Mouse (Mus musculus): ENCODE measurements around the gene Eif3l. TPM values are rescaled to one million over a fixed set of nuclear protein-coding genes. Genes with fewer than 3 reads are reported as not detected.

The Eif3l gene
- polyA plus RNA-seq, 1 experiment from 2014 or later, result 177 TPM

GRCm38 (mm10) chr15:79038331-79038730 is 36.6 kb upstream of the Eif3l start:
- H3K36me3 ChIP-seq, result no peaks in the 10 kb centered on the region
- no peak overlapping the region for H3K27ac ChIP-seq (replicated peaks)
- H3K27me3 ChIP-seq, result peaks cover 27% of the 10 kb centered on the region
- ATAC-seq (ENCODE audit: low FRiP score, low read depth), result no peak
- H3K4me2 ChIP-seq, result no peak overlapping the region
- H3K4me3 ChIP-seq, result no peak overlapping the region
- WGBS, result 62% methylated on average over 10 of the region's 10 CpGs
- H3K9me3 ChIP-seq, result no peaks in the 10 kb centered on the region
- no peak overlapping the region for H3K9ac ChIP-seq
- peaks cover 35% of the 10 kb centered on the region for H3K4me1 ChIP-seq (replicated peaks)

- no peak overlapping the region for H3K4me3 ChIP-seq
- ATAC-seq (ENCODE audit: low FRiP score, low read depth), result no peak
- H3K27ac ChIP-seq (replicated peaks), result no peak overlapping the region
- no peaks in the 10 kb centered on the region for H3K36me3 ChIP-seq
- H3K4me1 ChIP-seq (replicated peaks), result peaks cover 38% of the 10 kb centered on the region
- H3K4me2 ChIP-seq, result no peak overlapping the region
- peaks cover 32% of the 10 kb centered on the region for H3K27me3 ChIP-seq
- no peak overlapping the region for H3K9ac ChIP-seq
- 19% methylated on average over 7 of the region's 7 CpGs for WGBS
- H3K9me3 ChIP-seq, result no peaks in the 10 kb centered on the region
Measured at GRCm38 (mm10) chr15:79038853-79039252, 36.1 kb upstream of the Eif3l start.

- peak overlapping the region; percentile 30 for H3K4me3 ChIP-seq
- peaks cover 38% of the 10 kb centered on the region for H3K4me1 ChIP-seq (replicated peaks)
- WGBS, result 22% methylated on average over 24 of the region's 24 CpGs
- no peaks in the 10 kb centered on the region for H3K36me3 ChIP-seq
- peak overlapping the region; percentile 20 for H3K9ac ChIP-seq
- H3K9me3 ChIP-seq, result no peaks in the 10 kb centered on the region
- H3K27me3 ChIP-seq, result peaks cover 33% of the 10 kb centered on the region
- ATAC-seq (ENCODE audit: low FRiP score, low read depth), result no peak
- no peak overlapping the region for H3K27ac ChIP-seq (replicated peaks)
- H3K4me2 ChIP-seq, result peak overlapping the region; percentile 53
Measured at GRCm38 (mm10) chr15:79040501-79041416, 34.2 kb upstream of the Eif3l start.

GRCm38 (mm10) chr15:79041585-79041984 is 33.4 kb upstream of the Eif3l start, which contains the start of gene Galr3:
Galr3 (plus strand) TSS chr15:79041885.
- H3K4me3 ChIP-seq, result peak within 1 kb of the TSS; percentile 51
- H3K4me2 ChIP-seq, result peak within 1 kb of the TSS; percentile 74
- peak within 1 kb of the TSS; percentile 43 for H3K27ac ChIP-seq (replicated peaks)
- no peak for ATAC-seq (ENCODE audit: low FRiP score, low read depth)
- WGBS, result 79% methylated on average over 6 of the region's 6 CpGs
- peaks cover 38% of the 10 kb centered on the region for H3K4me1 ChIP-seq (replicated peaks)
- H3K27me3 ChIP-seq, result peaks cover 33% of the 10 kb centered on the region
- peak within 1 kb of the TSS; percentile 48 for H3K9ac ChIP-seq
- H3K36me3 ChIP-seq, result no peaks in the 10 kb centered on the region
- no peaks in the 10 kb centered on the region for H3K9me3 ChIP-seq

- peaks cover 35% of the 10 kb centered on the region for H3K4me1 ChIP-seq (replicated peaks)
- peak overlapping the region; percentile 48 for H3K9ac ChIP-seq
- under 1% methylated on average over 100 of the region's 105 CpGs for WGBS
- H3K4me3 ChIP-seq, result peak overlapping the region; percentile 51
- no peaks in the 10 kb centered on the region for H3K36me3 ChIP-seq
- peaks cover 33% of the 10 kb centered on the region for H3K27me3 ChIP-seq
- peak; percentile 55 for ATAC-seq (ENCODE audit: low FRiP score, low read depth)
- H3K4me2 ChIP-seq, result peak overlapping the region; percentile 74
- no peaks in the 10 kb centered on the region for H3K9me3 ChIP-seq
- peak overlapping the region; percentile 43 for H3K27ac ChIP-seq (replicated peaks)
Measured at GRCm38 (mm10) chr15:79042721-79043491, 32.1 kb upstream of the Eif3l start.

GRCm38 (mm10) chr15:79044837-79045236 is 30.1 kb upstream of the Eif3l start:
- ATAC-seq (ENCODE audit: low FRiP score, low read depth), result no peak
- Histone ChIP-seq H3K4me1 (replicated peaks) (peaks cover 30% of the 10 kb centered on the region), H3K4me2 (no peak overlapping the region), H3K27ac (replicated peaks) (no peak overlapping the region), H3K4me3 (no peak overlapping the region), H3K27me3 (peaks cover 31% of the 10 kb centered on the region), H3K9me3 (no peaks in the 10 kb centered on the region), H3K9ac (no peak overlapping the region), H3K36me3 (no peaks in the 10 kb centered on the region)
- WGBS, result 0% methylated on average over 4 of the region's 4 CpGs

- Histone ChIP-seq H3K9ac (no peak overlapping the region), H3K36me3 (peaks cover 9% of the 10 kb centered on the region; the same call in 1 of the 2 replicates), H3K27me3 (0 out of 2 replicates have a peak, but pooled peaks cover 6% of the 10 kb centered on the region), H3K9me3 (no peaks in the 10 kb centered on the region), H3K4me1 (replicated peaks) (peaks cover 7% of the 10 kb centered on the region; the same call in 1 of the 2 replicates), H3K4me2 (no peak overlapping the region), H3K27ac (replicated peaks) (no peak overlapping the region), H3K4me3 (no peak overlapping the region)
- WGBS, result 67% methylated on average over 4 of the region's 4 CpGs
- ATAC-seq (ENCODE audit: low FRiP score, low read depth), result no peak
Measured at GRCm38 (mm10) chr15:79048186-79048585, 26.8 kb upstream of the Eif3l start.

GRCm38 (mm10) chr15:79050160-79050845 is 24.7 kb upstream of the Eif3l start:
- Histone ChIP-seq H3K9me3 (no peaks in the 10 kb centered on the region), H3K36me3 (peaks cover 29% of the 10 kb centered on the region), H3K4me3 (no peak overlapping the region), H3K27ac (replicated peaks) (no peak overlapping the region), H3K4me1 (replicated peaks) (0 out of 2 replicates have a peak, but pooled peaks cover 3% of the 10 kb centered on the region), H3K9ac (no peak overlapping the region), H3K27me3 (no peaks in the 10 kb centered on the region), H3K4me2 (no peak overlapping the region)
- 45% methylated on average over 9 of the region's 9 CpGs for WGBS
- ATAC-seq (ENCODE audit: low FRiP score, low read depth), result peak; percentile 40

GRCm38 (mm10) chr15:79050964-79051363 is 24.0 kb upstream of the Eif3l start:
- H3K9ac ChIP-seq, result no peak overlapping the region
- H3K4me3 ChIP-seq, result no peak overlapping the region
- H3K27me3 ChIP-seq, result no peaks in the 10 kb centered on the region
- H3K36me3 ChIP-seq, result peaks cover 36% of the 10 kb centered on the region
- 89% methylated on average over 2 of the region's 2 CpGs for WGBS
- H3K9me3 ChIP-seq, result no peaks in the 10 kb centered on the region
- 0 out of 2 replicates have a peak, but pooled peaks cover 3% of the 10 kb centered on the region for H3K4me1 ChIP-seq (replicated peaks)
- H3K4me2 ChIP-seq, result no peak overlapping the region
- ATAC-seq (ENCODE audit: low FRiP score, low read depth), result no peak
- H3K27ac ChIP-seq (replicated peaks), result no peak overlapping the region

GRCm38 (mm10) chr15:79051461-79052360 is 23.3 kb upstream of the Eif3l start:
- no peak for ATAC-seq (ENCODE audit: low FRiP score, low read depth)
- Histone ChIP-seq H3K9me3 (no peaks in the 10 kb centered on the region), H3K27ac (replicated peaks) (no peak overlapping the region), H3K9ac (no peak overlapping the region), H3K4me3 (no peak overlapping the region), H3K36me3 (peaks cover 43% of the 10 kb centered on the region), H3K4me2 (no peak overlapping the region), H3K4me1 (replicated peaks) (0 out of 2 replicates have a peak, but pooled peaks cover 3% of the 10 kb centered on the region), H3K27me3 (no peaks in the 10 kb centered on the region)
- 68% methylated on average over 13 of the region's 13 CpGs for WGBS

GRCm38 (mm10) chr15:79052366-79052765 is 22.6 kb upstream of the Eif3l start:
- Histone ChIP-seq H3K36me3 (peaks cover 49% of the 10 kb centered on the region), H3K9ac (no peak overlapping the region), H3K9me3 (no peaks in the 10 kb centered on the region), H3K4me3 (no peak overlapping the region), H3K27me3 (no peaks in the 10 kb centered on the region), H3K4me1 (replicated peaks) (0 out of 2 replicates have a peak, but pooled peaks cover 3% of the 10 kb centered on the region), H3K27ac (replicated peaks) (no peak overlapping the region), H3K4me2 (no peak overlapping the region)
- ATAC-seq (ENCODE audit: low FRiP score, low read depth), result no peak
- 86% methylated on average over 2 of the region's 2 CpGs for WGBS

All from hindbrain, embryonic 15.5 days (tissue).